Mouse (Mus musculus) small intestine, adult 2 months (tissue): ENCODE measurements around the gene Thoc3. TPM values are rescaled to one million over a fixed set of nuclear protein-coding genes. Genes with fewer than 3 reads are reported as not detected.
A peak's percentile ranks its signal among the peaks of the same experiment; 100 is the strongest.
"Not testable (repeated sequence)": the region's sequence is repeated elsewhere in the genome, so short reads cannot be mapped to it uniquely, and the experiment has no call there.

Experiments used
- H3K27ac ChIP-seq: fragments of 200-500 bp; 2 replicates; pipeline ENCODE4 v1.5.1; 2012; ENCODE audit warnings: low read depth, low read length, control low read depth, inconsistent platforms; ENCODE audit not compliant: insufficient read depth
- H3K27me3 ChIP-seq: fragments of 200-500 bp; 2 replicates; pipeline ENCODE4 v1.6.1; 2012; ENCODE audit warnings: mild to moderate bottlenecking, moderate library complexity, low read length, inconsistent platforms; ENCODE audit not compliant: control insufficient read depth, insufficient read depth
- H3K36me3 ChIP-seq: fragments of 200-500 bp; 2 replicates; pipeline ENCODE4 v1.6.1; 2012; ENCODE audit warnings: mild to moderate bottlenecking, low read length, control low read depth, inconsistent platforms; ENCODE audit not compliant: control insufficient read depth, insufficient read depth
- H3K4me1 ChIP-seq: fragments of 200-500 bp; 2 replicates; pipeline ENCODE4 v1.6.1; 2012; ENCODE audit warnings: low read length, inconsistent platforms, mixed read lengths; ENCODE audit not compliant: control insufficient read depth, insufficient read depth, insufficient read length
- H3K4me3 ChIP-seq: fragments of 200-500 bp; 2 replicates; pipeline ENCODE4 v1.5.1; 2012; ENCODE audit warnings: low read depth, mild to moderate bottlenecking, control low read depth, inconsistent platforms, low read length, moderate library complexity
- CTCF ChIP-seq: fragments of 200-500 bp; IDR thresholded peaks from 2 replicates; pipeline ENCODE4 v1.5.1; 2012; ENCODE audit warnings: low read depth, mild to moderate bottlenecking, control low read depth, inconsistent platforms, low read length, moderate library complexity, mixed read lengths; ENCODE audit not compliant: insufficient replicate concordance, insufficient read length; ENCODE audit errors: extremely low read depth
- POLR2A ChIP-seq: fragments of 200-500 bp; IDR thresholded peaks from 2 replicates; pipeline ENCODE4 v1.6.1; 2012; ENCODE audit warnings: low read depth, mild to moderate bottlenecking, control low read depth, inconsistent platforms, low read length, moderate library complexity
- WGBS: fragments of 180-500 bp; shearing (Covaris S2); methylation state at CpG from one replicate; pipeline ENCODE4 v1.1.7; 2018; 5-methylcytosine and 5-hydroxymethylcytosine counted together
- polyA plus RNA-seq: library from polyadenylated mRNA; depleted of rRNA; stranded (reverse); fragments of >200 nt; gene quantifications from 2 replicates; pipeline ENCODE4 v1.2.3, GENCODE M21; 2012

Thoc3 gene
- polyA plus RNA-seq, 1 experiment = 29.7 TPM

GRCm38 (mm10) chr13:54501352-54501751, 32.7 kb upstream of the Thoc3 start:
- H3K27ac ChIP-seq = peak overlapping the region; percentile 67
- 30% methylated on average over 2 of the region's 2 CpGs for WGBS
- H3K4me3 ChIP-seq = no peak overlapping the region
- H3K36me3 ChIP-seq = no peaks in the 10 kb centered on the region
- H3K27me3 ChIP-seq = no peaks in the 10 kb centered on the region
- H3K4me1 ChIP-seq = peaks cover 3% of the 10 kb centered on the region
- TF ChIP-seq CTCF = no peak

GRCm38 (mm10) chr13:54499551-54499950, 30.9 kb upstream of the Thoc3 start:
- not testable (repeated sequence) for H3K36me3 ChIP-seq, H3K27ac ChIP-seq, H3K4me3 ChIP-seq, H3K27me3 ChIP-seq, H3K4me1 ChIP-seq
- WGBS = 95% methylated on average over 7 of the region's 7 CpGs

- no peaks in the 10 kb centered on the region for H3K36me3 ChIP-seq
- no peaks in the 10 kb centered on the region for H3K27me3 ChIP-seq
- TF ChIP-seq CTCF = no peak
- no peak for TF ChIP-seq POLR2A
- no peak overlapping the region for H3K4me3 ChIP-seq
- 78% methylated on average over 6 of the region's 6 CpGs for WGBS
- H3K4me1 ChIP-seq = no peaks in the 10 kb centered on the region
- H3K27ac ChIP-seq = no peak overlapping the region
These were observed 22.7 kb upstream of the Thoc3 start for GRCm38 (mm10) chr13:54491381-54491780.

GRCm38 (mm10) chr13:54490411-54490810, 21.8 kb upstream of the Thoc3 start:
- no peak for TF ChIP-seq POLR2A
- no peak for TF ChIP-seq CTCF
- Histone ChIP-seq H3K36me3 (no peaks in the 10 kb centered on the region), H3K4me3 (no peak overlapping the region), H3K27me3 (no peaks in the 10 kb centered on the region), H3K4me1 (no peaks in the 10 kb centered on the region), H3K27ac (no peak overlapping the region)
- WGBS = 68% methylated on average over 5 of the region's 5 CpGs

- H3K27ac ChIP-seq = no peak overlapping the region
- no peak for TF ChIP-seq POLR2A
- TF ChIP-seq CTCF = no peak
These were observed 12.8 kb upstream of the Thoc3 start for GRCm38 (mm10) chr13:54481498-54481897.

GRCm38 (mm10) chr13:54479286-54479685, 10.6 kb upstream of the Thoc3 start:
- Histone ChIP-seq H3K4me1 (no peaks in the 10 kb centered on the region), H3K36me3 (no peaks in the 10 kb centered on the region), H3K4me3 (no peak overlapping the region), H3K27me3 (no peaks in the 10 kb centered on the region), H3K27ac (no peak overlapping the region)
- no peak for TF ChIP-seq POLR2A
- TF ChIP-seq CTCF = no peak
- whole genome bisulfite sequencing = 54% methylated on average over 3 of the region's 3 CpGs

More at GRCm38 (mm10) chr13:54481498-54481897, 12.8 kb upstream of the Thoc3 start:
- no peaks in the 10 kb centered on the region for H3K4me1 ChIP-seq
- H3K36me3 ChIP-seq = no peaks in the 10 kb centered on the region
- no peak overlapping the region for H3K4me3 ChIP-seq
- H3K27me3 ChIP-seq = no peaks in the 10 kb centered on the region
- 53% methylated on average over 14 of the region's 14 CpGs for WGBS

GRCm38 (mm10) chr13:54475702-54476101, 7.1 kb upstream of the Thoc3 start:
- H3K36me3 ChIP-seq = no peaks in the 10 kb centered on the region
- no peak overlapping the region for H3K27ac ChIP-seq
- TF ChIP-seq CTCF (no peak), POLR2A (no peak)
- no peak overlapping the region for H3K4me3 ChIP-seq
- no peaks in the 10 kb centered on the region for H3K27me3 ChIP-seq
- no peaks in the 10 kb centered on the region for H3K4me1 ChIP-seq
- 49% methylated on average over 5 of the region's 5 CpGs for WGBS

- no peak overlapping the region for H3K27ac ChIP-seq
- no peaks in the 10 kb centered on the region for H3K4me1 ChIP-seq
- no peak for TF ChIP-seq CTCF
- TF ChIP-seq POLR2A = no peak
- no peaks in the 10 kb centered on the region for H3K27me3 ChIP-seq
- no peak overlapping the region for H3K4me3 ChIP-seq
- H3K36me3 ChIP-seq = no peaks in the 10 kb centered on the region
- 81% methylated on average over 2 of the region's 2 CpGs for WGBS
These were observed 6.3 kb upstream of the Thoc3 start for GRCm38 (mm10) chr13:54474996-54475395.
